Mouse (Mus musculus) c-Kit-positive CD71-positive TER-119-negative erythroid progenitor cells, embryonic 14.5 days (primary cell): Measurements from ENCODE around the gene Otop3.
A peak's percentile ranks its signal among the peaks of the same experiment; 100 is the strongest.

Experiments used
- DNase-seq: peaks from one replicate; pipeline ENCODE4 v3.0.0-alpha.2; 2013; ENCODE audit warnings: low read depth

Otop3 gene

DNA sequence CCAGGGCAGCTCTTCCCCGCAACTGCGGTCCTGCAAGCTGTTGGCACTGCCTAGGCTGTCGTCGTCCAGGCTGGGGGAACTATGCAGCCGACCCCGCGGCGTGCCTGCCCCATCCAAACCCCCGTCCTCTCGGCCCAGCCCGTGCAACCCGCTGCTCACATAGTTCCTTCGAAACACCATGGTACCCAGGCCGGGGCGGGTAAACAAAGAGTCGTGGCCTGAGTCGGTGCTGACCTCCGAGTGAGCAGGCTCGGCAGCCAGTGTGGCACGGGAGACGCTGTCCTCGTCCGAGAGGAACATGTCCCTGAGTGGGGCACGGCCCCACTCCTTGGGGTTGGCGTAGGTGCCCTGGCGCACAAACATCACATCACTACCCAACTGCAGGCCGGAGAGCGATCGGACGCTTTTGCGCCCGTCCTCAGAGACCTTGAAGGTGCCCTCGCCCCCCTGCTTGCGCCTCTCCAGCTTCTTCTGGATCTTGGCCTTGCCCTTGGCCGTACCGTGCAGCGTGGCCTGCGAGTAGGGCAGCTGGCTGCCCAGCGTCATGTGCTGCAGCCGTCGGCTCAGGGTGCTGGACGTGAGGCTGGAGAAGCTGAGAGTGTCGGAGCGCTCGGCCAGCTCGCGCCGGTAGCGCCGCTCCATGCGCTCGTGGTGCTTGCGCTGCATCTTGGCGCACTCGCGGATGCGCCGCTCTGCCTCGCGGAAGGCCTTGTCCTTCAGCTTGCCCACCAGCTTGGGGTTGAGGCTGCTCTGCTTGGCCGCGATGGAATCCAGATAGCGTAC is 16.1 kb upstream of the Otop3 start:
- no peak for DNase-seq

DNA sequence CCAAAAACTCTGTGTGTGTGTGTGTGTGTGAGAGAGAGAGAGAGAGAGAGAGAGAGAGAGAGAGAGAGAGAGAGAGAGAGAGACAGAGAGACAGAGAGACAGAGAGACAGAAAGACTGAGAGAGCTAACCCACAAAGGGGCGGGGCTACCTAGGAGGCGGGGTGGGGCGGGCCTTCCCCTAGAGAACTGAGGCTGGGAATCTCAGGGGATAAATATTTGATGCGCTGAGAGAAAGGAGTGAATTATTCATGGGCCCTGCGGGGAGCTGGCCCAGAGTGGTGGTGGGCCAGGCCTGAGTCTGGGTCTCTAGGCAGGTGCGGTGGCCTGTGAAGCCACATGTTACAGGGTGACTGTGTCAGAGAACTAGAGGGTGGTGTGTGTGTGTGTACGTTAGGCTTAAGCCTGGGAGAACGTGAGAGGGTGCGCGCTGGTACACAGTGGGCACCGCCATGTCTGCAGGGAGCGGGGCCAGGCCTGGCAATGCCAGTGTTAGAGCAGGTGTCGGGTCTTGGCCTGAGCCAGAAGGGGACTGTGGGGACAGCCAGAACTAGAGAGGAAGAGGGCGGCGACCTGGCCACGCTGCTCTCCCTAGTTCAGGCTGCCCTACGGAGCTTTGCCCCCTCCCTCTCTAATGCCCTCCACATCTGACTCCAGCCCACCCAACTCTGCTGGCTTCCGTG is 14.7 kb upstream of the Otop3 start:
- DNase-seq = no peak

DNA sequence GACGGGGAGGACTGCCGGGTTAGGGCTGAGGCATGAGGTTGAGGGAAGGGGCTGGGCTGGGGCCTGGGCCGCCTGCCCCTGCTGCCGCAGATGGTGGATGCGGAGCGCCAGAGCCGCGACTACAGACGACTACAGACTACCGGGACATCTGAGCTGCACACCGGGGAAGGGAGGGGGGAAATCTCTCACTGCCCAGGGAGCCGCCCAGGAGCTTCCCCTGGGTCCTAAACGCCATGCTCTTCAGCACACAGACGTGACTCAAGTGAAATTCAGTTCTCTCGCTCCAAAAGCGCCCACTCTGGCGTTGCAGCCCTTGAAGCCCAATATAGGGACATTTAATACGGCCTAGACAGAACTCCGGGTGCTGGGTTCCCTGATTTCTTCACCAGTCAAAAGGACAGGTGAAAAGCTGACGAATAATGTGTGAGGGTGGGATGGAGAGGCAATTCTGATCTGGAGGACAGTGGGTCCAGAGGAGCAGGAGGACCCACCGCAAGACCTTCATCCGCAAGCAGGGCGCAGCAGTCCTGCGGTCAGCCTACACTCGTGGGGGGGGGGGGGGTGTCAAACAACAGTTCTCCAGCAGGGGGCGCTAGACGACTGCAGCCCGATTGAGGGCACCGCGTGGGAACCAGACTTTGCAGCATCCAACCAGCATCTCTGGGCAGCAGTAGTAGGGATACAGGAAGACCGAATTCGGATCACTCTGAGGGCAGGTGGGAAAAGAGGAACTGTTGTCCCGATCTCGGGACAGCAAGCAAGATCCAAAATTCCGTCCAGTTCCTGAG is 12.4 kb upstream of the Otop3 start, which contains the start of gene Ush1g:
Gene Ush1g (minus strand): TSS at position 136 of the 788 bp plus-strand sequence.
- peak; percentile 27 for DNase-seq

DNA sequence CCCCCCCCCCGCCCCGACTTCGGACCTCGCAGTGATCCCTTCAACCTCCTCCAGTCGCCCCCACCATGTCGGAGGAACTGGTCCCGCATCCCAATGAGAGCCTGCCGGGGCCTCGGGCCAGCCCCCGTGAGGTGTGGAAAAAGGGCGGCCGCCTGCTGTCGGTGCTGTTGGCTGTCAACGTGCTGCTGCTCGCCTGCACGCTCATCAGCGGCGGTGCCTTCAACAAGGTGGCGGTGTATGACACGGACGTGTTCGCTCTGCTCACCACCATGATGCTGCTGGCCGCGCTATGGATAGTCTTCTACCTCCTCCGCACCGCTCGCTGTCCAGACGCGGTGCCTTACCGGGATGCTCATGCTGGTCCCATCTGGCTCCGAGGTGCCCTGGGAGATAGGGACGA is 11.2 kb upstream of the Otop3 start:
- no peak for DNase-seq

DNA sequence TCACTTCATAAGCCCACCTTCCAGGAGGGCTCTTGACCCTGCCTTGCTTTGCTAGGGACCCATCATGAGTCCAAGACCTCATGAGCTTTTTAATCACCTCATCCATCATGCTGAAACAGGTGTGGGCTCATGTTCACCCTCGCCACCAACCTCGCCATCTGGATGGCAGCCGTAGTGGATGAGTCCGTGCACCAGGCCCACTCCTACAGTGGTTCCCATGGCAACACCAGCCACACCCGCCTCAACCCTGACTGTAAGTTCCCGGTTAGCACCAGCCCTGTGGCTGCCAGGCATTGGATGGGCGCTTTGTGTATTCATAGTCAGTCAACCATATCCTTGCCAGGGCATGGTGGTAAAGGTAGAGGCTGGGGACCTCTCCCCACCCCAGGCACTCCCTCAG is 7.8 kb upstream of the Otop3 start:
- no peak for DNase-seq

DNA sequence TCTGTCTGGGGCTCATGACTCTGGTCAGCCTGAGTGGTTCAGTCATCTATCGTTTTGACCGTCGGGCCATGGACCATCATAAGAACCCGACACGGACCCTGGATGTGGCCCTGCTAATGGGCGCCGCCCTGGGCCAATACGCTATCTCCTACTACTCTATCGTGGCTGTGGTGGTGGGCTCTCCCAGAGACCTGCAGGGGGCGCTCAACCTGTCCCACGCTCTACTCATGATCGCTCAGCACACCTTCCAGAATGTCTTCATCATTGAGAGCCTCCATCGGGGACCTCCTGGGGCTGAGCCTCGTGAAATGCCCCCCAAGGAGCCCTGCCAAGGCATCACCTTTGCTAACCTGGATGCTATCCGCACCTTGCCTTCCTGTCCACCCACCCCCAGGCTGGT is 5.2 kb upstream of the Otop3 start:
- DNase-seq = no peak

DNA sequence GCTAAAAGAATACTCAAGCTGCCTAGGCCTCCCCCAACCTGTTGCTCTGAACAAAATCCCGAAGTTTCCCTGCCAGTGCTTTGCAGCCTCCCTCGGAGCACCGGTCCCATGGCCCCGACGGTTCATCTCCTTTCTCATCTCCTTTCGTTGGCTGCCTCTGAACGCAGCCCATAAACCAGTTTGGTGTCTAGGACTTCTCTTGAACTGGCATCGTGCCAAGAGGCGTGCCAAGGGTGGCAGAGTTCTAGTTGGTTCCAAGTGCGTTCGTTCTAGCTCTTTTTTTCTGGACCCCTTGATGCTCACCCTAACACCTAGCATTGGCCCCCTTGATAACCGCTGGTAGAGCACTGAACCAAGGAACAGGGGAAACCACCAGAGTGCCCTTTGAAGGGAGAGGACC is 692 bp downstream of the Otop3 start:
- DNase-seq = no peak

DNA sequence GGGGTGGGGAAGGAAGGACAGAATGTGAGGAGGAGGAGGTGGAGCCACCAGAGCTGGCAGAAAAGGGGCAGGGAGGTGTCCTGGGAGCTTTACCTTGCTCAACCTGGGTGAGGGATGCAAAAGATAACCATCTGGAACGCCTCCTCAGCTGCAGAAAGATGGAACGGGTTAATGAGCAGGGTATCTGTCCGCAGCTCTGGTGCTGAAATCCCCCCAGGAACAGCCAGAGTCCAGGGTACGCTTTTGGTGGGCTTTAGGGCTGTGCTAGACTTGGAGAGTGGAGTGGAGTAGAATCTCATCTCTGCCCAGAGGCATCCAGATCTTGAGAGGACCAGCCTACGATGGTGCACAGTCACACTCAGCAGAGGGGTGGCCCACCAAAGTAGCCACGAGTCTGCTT is 1.6 kb downstream of the Otop3 start:
- DNase-seq = no peak

DNA sequence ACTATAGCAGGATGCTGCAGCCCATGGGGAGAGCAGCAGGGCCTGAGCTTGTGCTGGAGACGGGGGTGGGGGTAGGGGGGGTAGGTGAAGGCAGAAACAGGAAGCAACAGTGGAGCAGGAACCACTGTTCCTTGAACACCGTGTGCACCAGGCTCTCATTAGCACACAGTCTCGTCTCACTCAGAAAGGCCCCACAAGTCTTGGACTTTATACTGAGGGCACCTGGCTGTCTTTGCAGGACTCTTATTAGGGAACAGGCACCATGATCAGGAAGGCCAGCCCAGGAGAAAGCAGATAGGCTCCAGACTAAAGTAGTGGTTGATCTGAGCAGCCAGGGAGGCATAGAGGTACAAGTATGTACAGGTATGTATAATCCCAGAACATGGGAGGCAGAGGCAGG is 2.8 kb downstream of the Otop3 start:
- no peak for DNase-seq

DNA sequence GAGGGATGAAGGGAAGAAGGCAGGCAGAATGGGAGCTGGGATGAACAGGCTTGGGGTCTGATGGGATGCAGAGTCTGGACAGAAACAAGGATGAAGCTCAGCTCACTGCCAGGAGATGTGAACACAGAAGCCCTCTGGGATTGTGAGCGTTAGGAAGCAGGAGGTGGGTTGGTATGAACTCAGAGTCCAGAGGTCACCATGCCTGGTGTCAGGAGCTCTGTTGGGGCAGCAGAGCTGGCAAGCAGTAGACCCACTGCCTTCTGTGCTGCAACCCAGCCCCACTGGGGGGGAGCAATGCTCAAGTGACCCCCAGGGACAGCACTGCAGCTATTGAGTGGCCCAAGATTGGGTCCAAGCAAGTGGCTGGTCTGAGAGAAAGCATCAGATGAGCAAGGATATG is 3.3 kb downstream of the Otop3 start:
- DNase-seq = no peak

DNA sequence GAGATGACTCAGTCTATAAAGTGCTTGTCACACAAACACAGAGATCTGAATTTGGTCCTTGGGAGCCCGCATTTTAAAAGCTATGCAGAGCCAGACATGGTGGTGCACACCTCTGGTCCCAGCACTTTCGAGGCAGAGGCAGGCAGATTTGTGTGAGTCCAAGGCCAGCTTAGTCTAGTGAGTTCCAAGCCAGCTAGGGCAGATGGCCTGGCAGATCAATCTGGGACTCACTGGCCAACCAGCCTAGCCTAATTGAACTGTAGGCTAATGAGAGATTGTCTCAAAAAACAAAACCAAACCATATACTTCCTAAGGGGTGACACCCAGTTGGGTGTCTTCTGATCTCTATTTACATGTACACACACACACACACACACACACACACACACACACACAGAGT is 6.7 kb downstream of the Otop3 start:
- DNase-seq = no peak

DNA sequence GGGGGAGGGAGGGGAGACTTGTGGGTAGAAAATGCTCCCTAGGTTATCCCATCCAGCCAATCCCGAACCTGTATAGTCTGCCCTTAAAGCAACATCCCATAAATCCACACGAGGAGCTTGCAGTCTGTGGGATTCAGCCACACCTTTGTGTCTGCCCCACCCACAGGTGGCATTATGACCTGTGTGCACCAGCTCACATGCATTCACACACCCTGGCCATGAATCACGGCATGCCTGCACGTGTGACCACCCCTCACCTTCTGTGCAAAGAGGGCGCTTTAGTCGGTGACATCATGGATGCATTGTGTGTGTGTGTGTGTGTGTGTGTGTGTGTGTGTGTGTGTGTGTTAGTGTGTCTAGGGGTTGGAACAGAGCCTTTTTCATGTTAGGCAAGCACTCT is 7.3 kb downstream of the Otop3 start:
- DNase-seq = no peak

DNA sequence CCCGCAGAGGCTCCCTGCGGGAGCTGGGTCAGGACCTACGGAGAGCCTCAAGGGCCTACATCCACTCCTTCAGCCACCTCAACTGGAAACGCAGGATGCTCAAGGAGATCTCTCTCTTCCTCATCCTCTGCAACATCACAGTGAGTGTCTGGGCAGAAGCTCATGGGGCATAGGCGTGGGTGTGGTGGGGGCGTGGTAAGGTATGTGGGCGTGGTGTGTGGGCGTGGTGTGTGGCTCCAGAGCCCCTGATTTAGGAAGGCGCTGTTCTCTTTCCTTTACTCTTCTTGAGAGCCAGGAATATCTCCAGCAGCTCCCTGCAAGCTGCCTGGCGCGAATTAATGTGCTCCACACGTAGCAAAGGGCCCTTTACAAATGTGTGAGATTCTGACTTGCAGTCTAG is 10.4 kb downstream of the Otop3 start:
- no peak for DNase-seq

DNA sequence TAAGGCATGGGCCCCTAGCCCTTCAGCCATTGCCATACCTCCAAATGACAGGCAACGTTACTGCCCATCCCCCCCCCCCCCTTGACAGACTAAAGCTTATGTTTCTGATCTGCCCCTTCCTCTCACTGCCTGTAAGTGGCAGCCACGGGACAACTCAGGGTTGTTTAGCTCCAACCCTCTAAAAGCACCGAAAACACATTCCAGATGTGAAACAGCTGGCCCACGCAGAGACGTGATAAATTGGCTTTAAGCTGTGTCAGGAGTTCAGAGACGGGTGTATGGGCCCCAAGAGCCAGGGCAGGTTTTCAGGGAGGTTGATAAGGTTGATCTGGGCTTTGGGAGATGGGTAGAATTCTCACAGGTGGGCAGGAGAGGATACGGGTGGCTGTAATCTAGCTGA is 11.0 kb downstream of the Otop3 start:
- DNase-seq = no peak

DNA sequence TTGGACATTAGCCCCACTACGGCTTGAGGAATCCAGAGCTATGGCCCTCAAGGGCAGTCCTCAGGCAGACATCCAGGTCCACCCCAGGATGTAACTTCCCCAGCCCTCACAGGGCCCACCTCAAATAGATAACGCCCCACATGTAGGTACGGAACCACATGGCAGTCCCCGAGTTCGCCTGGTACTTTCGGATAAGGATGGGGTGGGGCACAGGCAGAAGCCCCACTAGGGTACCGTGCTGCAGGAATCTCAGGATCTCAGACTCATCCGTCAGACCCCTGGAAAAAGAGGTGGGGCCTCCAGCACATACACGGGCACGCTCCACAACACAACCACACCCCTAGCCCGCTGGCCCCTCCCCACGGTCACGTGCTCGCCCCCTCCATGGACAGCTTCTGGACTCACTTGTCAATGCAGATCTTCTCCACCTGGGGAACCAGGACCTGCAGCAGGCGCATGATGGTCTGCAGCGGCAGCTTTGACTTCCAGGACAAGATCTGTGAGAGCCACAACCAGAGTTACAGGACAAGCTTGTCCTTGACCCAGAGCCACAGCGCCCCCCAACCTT is 14.2 kb downstream of the Otop3 start:
- DNase-seq = peak; percentile 14

DNA sequence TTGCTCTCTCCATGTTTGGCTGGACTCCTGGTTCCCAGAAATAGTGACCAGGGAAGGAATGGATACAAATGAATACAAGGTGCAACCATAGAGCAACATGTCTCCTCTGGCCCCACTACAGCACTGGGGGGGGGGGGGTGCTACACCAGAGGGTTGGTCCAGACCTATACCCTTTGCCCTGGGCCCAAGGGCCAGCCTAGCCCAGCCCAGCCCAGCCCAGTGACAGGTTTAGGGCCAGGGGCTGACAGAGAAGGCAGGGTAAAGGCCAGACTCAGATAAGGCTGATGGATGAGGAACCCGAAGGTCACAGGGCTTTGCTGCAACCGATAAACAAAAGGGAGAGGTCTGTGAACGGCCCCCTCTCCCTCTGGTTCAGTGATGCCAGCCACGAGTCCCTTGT is 15.4 kb downstream of the Otop3 start:
- DNase-seq = no peak

DNA sequence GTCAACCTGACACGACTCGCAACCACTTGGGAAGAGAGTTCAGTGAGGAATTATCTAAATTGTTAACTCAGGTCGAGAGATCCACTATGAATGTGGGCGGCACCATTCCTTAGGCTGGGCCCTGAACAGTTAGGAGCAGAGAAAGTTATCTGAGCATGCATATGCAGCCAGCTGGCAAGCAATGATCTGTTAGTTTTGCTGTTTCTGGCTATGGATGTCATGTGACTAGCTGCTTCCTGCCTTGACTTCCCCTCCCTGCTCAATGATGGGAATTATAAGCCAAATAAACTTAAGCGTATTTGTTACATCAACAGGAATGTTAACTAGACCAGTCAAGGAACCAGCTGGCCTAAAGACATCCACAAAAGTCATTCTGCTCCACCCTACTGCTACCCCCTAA is 18.8 kb downstream of the Otop3 start:
- no peak for DNase-seq

DNA sequence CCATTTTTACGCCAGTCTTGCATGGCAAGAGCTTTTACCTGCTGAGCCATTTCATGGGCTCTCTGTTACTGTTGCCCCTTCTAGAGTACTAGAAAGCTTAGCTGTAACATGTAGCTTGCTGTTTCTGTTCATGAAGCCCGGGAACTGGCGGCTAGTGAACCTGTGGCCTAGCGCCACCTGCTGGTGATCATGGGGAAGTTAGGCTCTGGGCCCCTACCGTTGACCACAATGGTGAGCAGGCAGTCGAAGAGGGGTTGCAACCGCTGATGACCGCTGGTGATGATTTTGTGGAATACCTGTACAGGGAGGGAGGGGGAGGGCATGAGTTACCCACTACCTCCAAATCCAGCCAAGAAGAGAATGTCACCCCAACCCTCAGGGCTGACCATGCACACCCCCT is 19.7 kb downstream of the Otop3 start:
- DNase-seq = peak; percentile 62

DNA sequence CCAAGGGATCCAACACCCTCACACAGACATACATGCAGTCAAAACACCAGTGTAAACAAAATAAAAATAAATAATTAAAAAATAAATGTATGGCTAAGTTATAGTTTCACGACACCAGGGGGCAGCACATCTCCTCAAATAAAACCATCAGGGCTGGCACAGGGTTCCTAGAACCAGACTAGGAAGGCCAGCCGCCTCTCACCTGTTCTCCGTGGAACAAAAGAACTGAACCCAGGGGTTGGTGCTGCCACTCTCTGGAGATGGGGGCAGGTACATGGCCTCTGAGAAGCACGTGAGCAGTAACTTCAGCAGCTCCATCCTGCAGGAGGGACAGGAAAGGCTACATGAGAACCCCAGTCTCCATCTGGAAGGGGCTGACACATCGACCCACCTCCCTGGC is 23.9 kb downstream of the Otop3 start:
- DNase-seq = peak; percentile 32

DNA sequence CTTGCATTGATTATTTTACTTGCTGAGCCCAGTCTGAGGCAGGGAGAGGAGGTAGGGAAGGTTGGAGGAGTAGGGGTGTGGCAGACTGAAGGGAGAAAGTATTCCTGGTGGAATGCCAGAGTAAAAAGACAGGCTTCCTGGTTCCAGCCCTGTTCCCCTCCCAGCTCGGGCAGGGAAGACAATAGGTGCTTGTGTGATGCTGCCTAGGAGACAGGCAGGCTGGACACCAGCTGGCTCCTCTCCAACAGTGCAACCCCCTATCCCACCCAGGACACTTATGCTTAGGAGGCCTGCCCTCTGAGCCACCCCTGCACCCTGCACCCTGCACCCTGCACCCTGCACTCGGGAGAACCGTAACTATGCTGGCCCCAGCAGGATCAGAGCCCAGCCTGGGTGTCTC is 24.8 kb downstream of the Otop3 start:
- no peak for DNase-seq

DNA sequence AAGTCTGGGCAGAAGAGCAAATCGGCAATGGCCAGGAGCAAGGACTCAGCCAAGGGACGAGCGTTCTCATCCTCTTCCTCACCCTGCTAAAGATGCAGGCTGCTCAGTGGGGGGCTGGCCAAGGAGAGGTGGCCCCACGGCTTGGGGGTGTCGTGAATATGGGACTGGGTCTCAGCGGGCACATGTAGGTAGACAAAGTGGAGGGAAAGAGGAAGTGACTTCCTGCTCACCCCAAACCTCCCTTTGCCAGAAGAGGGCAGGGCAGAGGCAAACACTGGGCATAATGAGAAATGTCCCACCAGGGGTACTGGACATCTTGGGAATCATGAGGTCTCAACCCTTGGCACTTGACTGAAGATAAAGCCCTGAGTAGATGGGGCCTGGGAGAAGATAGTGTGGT is 25.2 kb downstream of the Otop3 start:
- DNase-seq = no peak

DNA sequence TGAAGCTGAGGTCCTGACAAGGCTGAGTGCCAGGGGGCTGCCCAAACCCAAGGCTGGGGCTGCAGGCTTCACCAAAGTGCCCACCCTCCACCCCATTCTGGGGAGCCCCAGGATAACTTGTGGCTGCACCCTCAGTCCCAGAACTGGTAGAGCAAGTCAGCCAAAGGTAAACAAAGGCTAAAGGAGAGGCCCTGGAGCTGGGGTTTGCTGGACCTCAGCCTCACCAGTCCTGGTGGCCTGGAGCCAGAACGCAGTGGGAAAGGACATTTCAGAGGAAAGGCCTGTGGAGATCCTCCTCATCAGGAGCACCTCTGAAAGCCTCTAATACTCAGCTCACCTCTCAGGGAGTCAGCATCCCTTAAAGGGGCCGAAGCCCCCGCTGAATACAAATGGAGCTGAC is 29.6 kb downstream of the Otop3 start:
- no peak for DNase-seq
